Mouse (Mus musculus): ENCODE measurements around the gene Adgrv1. TPM values are rescaled to one million over a fixed set of nuclear protein-coding genes. Genes with fewer than 3 reads are reported as not detected.
A peak's percentile ranks its signal among the peaks of the same experiment; 100 is the strongest.

Adgrv1 gene
- polyA plus RNA-seq, 1 experiment from 2014 or later = 1.4 TPM

DNA sequence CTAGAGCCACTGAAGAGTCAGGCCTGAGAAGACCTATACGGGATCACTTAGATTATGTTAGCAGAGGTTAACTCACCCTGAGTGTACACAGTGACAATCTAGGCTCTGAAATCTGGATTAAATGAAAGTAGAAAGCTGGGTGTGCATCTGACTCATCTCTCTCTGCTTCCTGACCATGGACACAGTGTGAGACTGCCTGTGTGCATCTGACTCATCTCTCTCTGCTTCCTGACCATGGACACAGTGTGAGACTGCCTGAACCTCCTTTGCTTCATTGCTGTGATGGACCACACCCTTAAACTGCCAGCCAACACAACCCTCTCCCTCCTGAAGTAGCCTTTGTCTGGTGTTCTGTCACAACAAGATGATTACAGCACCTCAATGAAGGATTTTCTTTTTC is 231.2 kb downstream of the Adgrv1 start:
- H3K27me3 ChIP-seq (ENCODE audit: control insufficient read depth, insufficient read depth, low read length) = no peaks in the 10 kb centered on the region
- no peak overlapping the region for H3K27ac ChIP-seq (replicated peaks)
- H3K9ac ChIP-seq (ENCODE audit: low read length) = no peak overlapping the region
- peak; percentile 63; the same call in 1 of the 2 replicates for ATAC-seq (ENCODE audit: low FRiP score, low TSS enrichment)
- H3K4me3 ChIP-seq (ENCODE audit: low read depth, low read length) = no peak overlapping the region
- H3K4me2 ChIP-seq (replicated peaks; ENCODE audit: low read depth) = no peak overlapping the region
- TF ChIP-seq EP300 (optimal IDR thresholded peaks at IDR 0.05) (no peak), CTCF (IDR thresholded peaks at IDR 0.05; ENCODE audit: low read depth) (no peak)
- H3K9me3 ChIP-seq (ENCODE audit: control insufficient read depth, low read length) = no peaks in the 10 kb centered on the region
- no peak for DNase-seq (ENCODE audit: low spot score)
- no peaks in the 10 kb centered on the region for H3K36me3 ChIP-seq (ENCODE audit: control insufficient read depth, insufficient read depth, low read length)
- 68% methylated on average over 1 of the region's 1 CpGs for WGBS
- H3K4me1 ChIP-seq (replicated peaks; ENCODE audit: control insufficient read depth, insufficient read depth) = no peaks in the 10 kb centered on the region

DNA sequence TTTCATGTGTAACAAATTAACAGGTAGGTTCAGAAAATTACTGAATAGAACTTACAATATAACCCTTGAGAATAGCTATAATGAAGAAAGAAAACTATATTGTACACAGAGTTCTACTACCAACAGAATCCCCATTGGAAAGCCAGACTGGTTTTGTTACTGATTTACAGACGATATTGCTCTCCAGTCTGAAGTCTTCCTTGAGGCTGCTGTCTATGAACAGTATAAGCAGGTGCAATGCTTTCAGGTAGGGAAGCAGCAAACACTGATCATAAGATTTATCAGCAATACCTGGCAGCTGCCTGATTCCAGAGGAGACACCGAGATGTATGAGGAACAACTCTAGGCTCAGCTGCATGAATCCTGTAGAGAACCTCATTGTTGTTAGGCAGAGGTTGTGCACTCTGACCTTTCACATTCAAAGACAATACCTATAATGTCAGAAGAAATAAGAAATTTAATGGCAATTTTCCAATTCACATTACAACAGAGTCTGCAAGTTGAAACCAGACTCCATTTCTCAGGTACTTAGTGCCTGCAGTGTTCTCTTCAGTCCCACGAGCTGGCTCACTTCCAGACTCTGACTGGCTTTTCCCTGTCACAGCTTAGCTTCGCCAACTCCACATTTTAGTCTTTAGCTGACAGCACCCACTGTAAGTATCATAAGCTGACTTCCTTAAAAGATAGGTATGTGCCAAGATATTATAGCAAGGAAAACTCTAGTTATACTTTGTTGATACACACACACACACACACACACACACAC is 247.2 kb downstream of the Adgrv1 start:
- Histone ChIP-seq H3K9me3 (ENCODE audit: control insufficient read depth, low read length) (no peaks in the 10 kb centered on the region), H3K4me1 (replicated peaks; ENCODE audit: control insufficient read depth, insufficient read depth) (no peaks in the 10 kb centered on the region), H3K4me3 (ENCODE audit: low read depth, low read length) (no peak overlapping the region), H3K9ac (ENCODE audit: low read length) (no peak overlapping the region), H3K36me3 (ENCODE audit: control insufficient read depth, insufficient read depth, low read length) (no peaks in the 10 kb centered on the region), H3K27ac (replicated peaks) (no peak overlapping the region), H3K27me3 (ENCODE audit: control insufficient read depth, insufficient read depth, low read length) (no peaks in the 10 kb centered on the region), H3K4me2 (replicated peaks; ENCODE audit: low read depth) (no peak overlapping the region)
- WGBS = 54% methylated on average over 4 of the region's 4 CpGs
- DNase-seq (ENCODE audit: low spot score) (no peak), ATAC-seq (ENCODE audit: low FRiP score, low TSS enrichment) (no peak)
- TF ChIP-seq CTCF (IDR thresholded peaks at IDR 0.05; ENCODE audit: low read depth) (no peak), EP300 (optimal IDR thresholded peaks at IDR 0.05) (no peak)

DNA sequence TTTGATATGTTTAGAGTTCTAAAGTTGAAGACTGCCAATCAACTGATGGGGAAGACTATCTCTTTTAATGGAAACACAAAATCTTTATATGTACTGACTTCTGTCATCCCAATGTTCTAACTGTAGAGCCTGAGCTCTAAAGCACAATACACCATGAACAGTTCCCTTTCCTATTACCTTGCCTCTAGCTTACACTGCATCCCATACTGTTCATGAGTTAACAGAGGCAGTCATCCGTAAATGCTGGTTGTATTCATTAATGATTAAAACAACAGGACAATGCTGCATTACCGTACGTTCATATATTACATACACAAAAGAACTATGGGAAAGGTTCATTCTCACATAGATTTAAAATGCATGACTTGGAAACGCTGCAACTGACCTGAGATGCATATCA is 251.1 kb downstream of the Adgrv1 start:
- Histone ChIP-seq H3K27me3 (ENCODE audit: control insufficient read depth, insufficient read depth, low read length) (no peaks in the 10 kb centered on the region), H3K4me3 (ENCODE audit: low read depth, low read length) (no peak overlapping the region), H3K4me2 (replicated peaks; ENCODE audit: low read depth) (no peak overlapping the region), H3K9ac (ENCODE audit: low read length) (no peak overlapping the region), H3K36me3 (ENCODE audit: control insufficient read depth, insufficient read depth, low read length) (no peaks in the 10 kb centered on the region), H3K27ac (replicated peaks) (no peak overlapping the region), H3K4me1 (replicated peaks; ENCODE audit: control insufficient read depth, insufficient read depth) (no peaks in the 10 kb centered on the region), H3K9me3 (ENCODE audit: control insufficient read depth, low read length) (no peaks in the 10 kb centered on the region)
- no peak for TF ChIP-seq EP300 (optimal IDR thresholded peaks at IDR 0.05)
- no peak for TF ChIP-seq CTCF (IDR thresholded peaks at IDR 0.05; ENCODE audit: low read depth)
- WGBS = 71% methylated on average over 4 of the region's 4 CpGs
- DNase-seq (ENCODE audit: low spot score) = no peak
- ATAC-seq (ENCODE audit: low FRiP score, low TSS enrichment) = no peak

DNA sequence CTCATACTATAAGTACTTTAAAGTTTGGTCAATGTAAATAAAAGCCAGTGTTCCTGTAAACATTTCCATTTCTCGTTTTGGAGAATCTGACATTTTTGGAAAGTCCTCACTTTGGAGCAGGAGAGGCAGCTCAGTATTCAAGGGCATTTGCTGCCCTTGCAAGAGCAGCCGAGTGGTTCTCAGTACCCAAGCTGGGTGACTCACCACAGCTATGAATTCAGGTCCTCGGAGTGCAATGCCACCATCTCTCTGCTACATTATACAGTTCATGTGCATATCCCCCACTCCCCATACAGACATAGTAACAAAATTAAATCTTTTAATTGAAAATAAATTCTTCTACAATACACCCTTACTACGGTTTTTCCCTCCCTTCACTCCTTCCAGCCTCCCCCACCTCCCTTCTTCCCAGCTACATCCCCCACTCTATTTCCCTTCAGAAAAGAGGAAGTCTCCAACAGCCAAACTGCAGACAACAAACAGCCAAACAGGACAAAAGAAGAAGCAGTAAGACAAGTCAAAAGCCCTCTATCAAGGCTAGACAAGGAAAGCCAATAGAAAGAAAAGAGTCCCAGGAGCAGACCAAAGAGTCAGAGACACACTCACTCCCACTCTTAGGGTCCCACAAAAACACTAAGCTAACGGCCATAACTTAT is 262.0 kb downstream of the Adgrv1 start:
- 73% methylated on average over 5 of the region's 5 CpGs for WGBS
- TF ChIP-seq EP300 (optimal IDR thresholded peaks at IDR 0.05) = no peak
- Histone ChIP-seq H3K27me3 (ENCODE audit: control insufficient read depth, insufficient read depth, low read length) (no peaks in the 10 kb centered on the region), H3K4me3 (ENCODE audit: low read depth, low read length) (no peak overlapping the region), H3K9ac (ENCODE audit: low read length) (no peak overlapping the region), H3K4me1 (replicated peaks; ENCODE audit: control insufficient read depth, insufficient read depth) (no peaks in the 10 kb centered on the region), H3K36me3 (ENCODE audit: control insufficient read depth, insufficient read depth, low read length) (no peaks in the 10 kb centered on the region), H3K9me3 (ENCODE audit: control insufficient read depth, low read length) (no peaks in the 10 kb centered on the region), H3K27ac (replicated peaks) (no peak overlapping the region), H3K4me2 (replicated peaks; ENCODE audit: low read depth) (no peak overlapping the region)
- ATAC-seq (ENCODE audit: low FRiP score, low TSS enrichment) (no peak), DNase-seq (ENCODE audit: low spot score) (no peak)

DNA sequence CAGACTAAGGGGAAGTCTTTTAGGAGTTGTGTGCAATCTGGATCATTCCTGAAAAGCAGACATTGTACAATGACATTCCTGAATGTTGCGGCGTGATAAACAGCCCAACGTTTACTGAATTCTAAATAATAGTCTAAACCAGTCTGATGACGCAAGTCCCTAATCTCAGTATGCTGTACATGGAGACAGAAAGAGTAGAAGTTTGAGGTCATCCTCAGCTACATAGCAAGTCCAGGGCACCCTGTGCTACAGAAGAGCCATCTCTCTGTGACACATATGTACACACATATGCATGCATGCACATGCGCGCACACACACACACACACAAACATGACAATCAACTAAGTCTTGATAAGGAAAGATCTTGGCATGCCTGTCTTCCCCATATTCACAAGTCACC is 262.8 kb downstream of the Adgrv1 start:
- H3K36me3 ChIP-seq (ENCODE audit: control insufficient read depth, insufficient read depth, low read length) = no peaks in the 10 kb centered on the region
- ATAC-seq (ENCODE audit: low FRiP score, low TSS enrichment) (no peak), DNase-seq (ENCODE audit: low spot score) (no peak)
- H3K27ac ChIP-seq (replicated peaks) = no peak overlapping the region
- TF ChIP-seq CTCF (IDR thresholded peaks at IDR 0.05; ENCODE audit: low read depth) = no peak
- TF ChIP-seq EP300 (optimal IDR thresholded peaks at IDR 0.05) = no peak
- no peak overlapping the region for H3K4me3 ChIP-seq (ENCODE audit: low read depth, low read length)
- no peaks in the 10 kb centered on the region for H3K9me3 ChIP-seq (ENCODE audit: control insufficient read depth, low read length)
- H3K9ac ChIP-seq (ENCODE audit: low read length) = no peak overlapping the region
- no peak overlapping the region for H3K4me2 ChIP-seq (replicated peaks; ENCODE audit: low read depth)
- WGBS = 85% methylated on average over 6 of the region's 6 CpGs
- no peaks in the 10 kb centered on the region for H3K27me3 ChIP-seq (ENCODE audit: control insufficient read depth, insufficient read depth, low read length)
- no peaks in the 10 kb centered on the region for H3K4me1 ChIP-seq (replicated peaks; ENCODE audit: control insufficient read depth, insufficient read depth)

DNA sequence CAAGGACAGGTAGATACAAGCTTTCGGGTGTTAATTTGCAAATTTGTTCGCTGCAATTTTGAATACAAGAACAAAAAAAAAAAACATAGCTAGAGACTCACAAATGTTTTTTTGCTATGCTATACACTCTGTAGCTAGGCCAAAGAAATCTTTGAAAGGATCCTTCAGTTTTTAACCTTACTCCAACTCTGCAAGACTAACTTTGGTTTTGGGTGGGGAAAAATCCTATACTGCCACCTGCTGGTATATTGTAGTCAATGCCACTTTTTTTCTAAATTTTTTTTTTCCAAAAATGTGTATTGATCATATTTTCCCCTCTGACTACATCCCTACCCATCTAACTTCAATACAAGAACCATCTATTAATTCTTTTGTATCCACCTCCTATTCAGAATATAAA is 263.4 kb downstream of the Adgrv1 start:
- WGBS = 63% methylated on average over 2 of the region's 2 CpGs
- Histone ChIP-seq H3K9me3 (ENCODE audit: control insufficient read depth, low read length) (no peaks in the 10 kb centered on the region), H3K36me3 (ENCODE audit: control insufficient read depth, insufficient read depth, low read length) (no peaks in the 10 kb centered on the region), H3K9ac (ENCODE audit: low read length) (no peak overlapping the region), H3K4me3 (ENCODE audit: low read depth, low read length) (no peak overlapping the region), H3K27me3 (ENCODE audit: control insufficient read depth, insufficient read depth, low read length) (no peaks in the 10 kb centered on the region), H3K4me2 (replicated peaks; ENCODE audit: low read depth) (no peak overlapping the region), H3K27ac (replicated peaks) (no peak overlapping the region), H3K4me1 (replicated peaks; ENCODE audit: control insufficient read depth, insufficient read depth) (no peaks in the 10 kb centered on the region)
- TF ChIP-seq EP300 (optimal IDR thresholded peaks at IDR 0.05) (no peak), CTCF (IDR thresholded peaks at IDR 0.05; ENCODE audit: low read depth) (peak; percentile 82)
- DNase-seq (ENCODE audit: low spot score) (no peak), ATAC-seq (ENCODE audit: low FRiP score, low TSS enrichment) (no peak)

Measured in stomach, postnatal 0 days (tissue).